Mouse (Mus musculus): ENCODE measurements around the gene Tfap2d. TPM values are rescaled to one million over a fixed set of nuclear protein-coding genes. Genes with fewer than 3 reads are reported as not detected.

Gene Tfap2d
- polyA plus RNA-seq, 1 experiment = not detected

DNA sequence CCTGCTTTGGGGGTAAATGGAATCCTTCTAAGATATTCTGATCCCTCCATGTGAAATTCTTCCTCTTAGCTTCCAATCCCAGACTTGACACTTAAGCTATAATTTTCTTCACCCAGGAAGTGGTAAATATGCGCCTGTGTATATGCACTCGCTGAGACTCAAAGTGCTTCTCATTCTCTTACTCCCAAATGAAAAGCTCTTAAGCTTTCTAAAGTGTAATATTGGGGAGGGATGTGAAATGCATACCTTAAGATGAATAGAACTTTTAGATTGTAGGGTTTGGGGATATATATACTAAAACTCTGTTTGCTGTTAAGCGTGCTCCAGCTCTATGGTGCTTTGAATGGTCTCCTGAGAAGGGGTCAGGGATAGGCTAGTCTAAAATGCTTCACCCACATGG lies 5.0 kb downstream of the Tfap2d start:
- H3K27me3 ChIP-seq (ENCODE audit: control insufficient read depth, insufficient read depth, insufficient read length) = no peaks in the 10 kb centered on the region
- no peak for TF ChIP-seq TCF12 (IDR thresholded peaks at IDR 0.05; ENCODE audit: insufficient read depth, poor library complexity, severe bottlenecking)
- no peak for TF ChIP-seq CEBPB (IDR thresholded peaks at IDR 0.05; ENCODE audit: insufficient read depth, poor library complexity, severe bottlenecking)
- TF ChIP-seq MYOG (IDR thresholded peaks at IDR 0.05; ENCODE audit: control insufficient read depth in 1 of 3, insufficient read depth in 1 of 3, insufficient read length in 2 of 3, low read depth in 2 of 3) = no peak
- TF ChIP-seq POLR2AphosphoS2 (IDR thresholded peaks at IDR 0.05; ENCODE audit: insufficient read length, low read depth) = no peak
- no peak for TF ChIP-seq USF1 (IDR thresholded peaks at IDR 0.05; ENCODE audit: low read depth)
- TF ChIP-seq E2F4 (IDR thresholded peaks at IDR 0.05; ENCODE audit: insufficient read depth) = no peak
- no peak for TF ChIP-seq TCF3 (IDR thresholded peaks at IDR 0.05; ENCODE audit: insufficient read length, low read depth)

DNA sequence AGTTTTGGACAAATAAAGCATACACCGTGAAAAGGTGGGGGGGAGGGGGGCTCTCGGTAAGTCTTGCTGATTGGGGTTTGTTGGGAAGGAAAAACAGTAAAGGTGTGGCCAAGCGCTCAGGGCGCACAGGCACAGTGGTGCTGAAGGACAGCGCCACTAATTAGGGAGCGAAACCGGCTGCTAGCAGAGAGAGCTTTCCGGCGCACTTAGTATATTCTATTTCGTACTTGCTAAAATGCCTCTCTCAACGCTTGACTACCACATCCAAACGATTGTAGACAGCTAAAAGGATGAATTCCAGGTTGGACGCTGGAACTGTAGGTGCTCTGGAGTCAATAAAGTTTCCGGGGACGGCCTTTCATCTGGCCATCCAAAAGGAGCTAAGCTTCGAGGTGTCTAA lies 6.9 kb downstream of the Tfap2d start:
- H3ac ChIP-seq (ENCODE audit: control insufficient read depth, insufficient read length) = no peak overlapping the region
- H3K27me3 ChIP-seq (ENCODE audit: control insufficient read depth, insufficient read depth, insufficient read length) = no peaks in the 10 kb centered on the region
- no peak overlapping the region for H3K4me3 ChIP-seq
- H3K4me2 ChIP-seq (ENCODE audit: low read depth) = no peak overlapping the region
- no peaks in the 10 kb centered on the region for H3K79me2 ChIP-seq (ENCODE audit: control insufficient read depth, insufficient read depth)
- no peaks in the 10 kb centered on the region for H3K36me3 ChIP-seq (ENCODE audit: control insufficient read depth, insufficient read depth)
- TF ChIP-seq REST (IDR thresholded peaks at IDR 0.05; ENCODE audit: insufficient read depth, insufficient read length) (peak; percentile 71), TCF12 (IDR thresholded peaks at IDR 0.05; ENCODE audit: insufficient read depth, poor library complexity, severe bottlenecking) (no peak)

More for the DNA sequence above, 5.0 kb downstream of the Tfap2d start:
- no peak overlapping the region for H3ac ChIP-seq (ENCODE audit: control insufficient read depth, insufficient read length)
- no peak overlapping the region for H3K4me2 ChIP-seq (ENCODE audit: low read depth)
- no peaks in the 10 kb centered on the region for H3K79me2 ChIP-seq (ENCODE audit: control insufficient read depth, insufficient read depth)
- H3K4me3 ChIP-seq = no peak overlapping the region
- no peaks in the 10 kb centered on the region for H3K36me3 ChIP-seq (ENCODE audit: control insufficient read depth, insufficient read depth)

DNA sequence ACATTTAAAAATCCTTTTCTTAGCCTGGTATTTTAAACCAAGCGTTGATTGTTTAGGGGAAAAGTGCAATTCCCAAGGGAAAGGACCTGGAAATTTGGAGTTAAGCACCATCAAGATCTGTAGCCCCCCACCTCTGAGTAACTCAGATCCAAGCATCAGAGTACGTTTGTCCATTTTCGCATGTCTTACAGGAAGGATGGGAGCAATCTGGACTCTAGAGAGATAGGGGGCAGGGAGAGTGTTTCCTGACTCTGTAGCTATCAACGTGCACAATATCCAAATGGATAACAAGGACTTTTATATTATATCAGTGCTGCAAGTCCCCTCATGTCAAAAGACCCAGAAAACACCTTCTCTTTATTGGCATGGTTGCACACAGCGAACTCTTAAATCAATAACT lies 7.4 kb downstream of the Tfap2d start:
- Histone ChIP-seq H3ac (ENCODE audit: control insufficient read depth, insufficient read length) (no peak overlapping the region), H3K79me2 (ENCODE audit: control insufficient read depth, insufficient read depth) (no peaks in the 10 kb centered on the region), H3K27me3 (ENCODE audit: control insufficient read depth, insufficient read depth, insufficient read length) (no peaks in the 10 kb centered on the region), H3K36me3 (ENCODE audit: control insufficient read depth, insufficient read depth) (no peaks in the 10 kb centered on the region), H3K4me3 (no peak overlapping the region), H3K4me2 (ENCODE audit: low read depth) (no peak overlapping the region)
- no peak for TF ChIP-seq MAX (IDR thresholded peaks at IDR 0.05; ENCODE audit: low read depth)
- no peak for TF ChIP-seq USF1 (IDR thresholded peaks at IDR 0.05; ENCODE audit: low read depth)
- no peak for TF ChIP-seq POLR2A (IDR thresholded peaks at IDR 0.05; ENCODE audit: insufficient read length, low read depth)
- no peak for TF ChIP-seq POLR2AphosphoS2 (IDR thresholded peaks at IDR 0.05; ENCODE audit: insufficient read length, low read depth)
- TF ChIP-seq CEBPB (IDR thresholded peaks at IDR 0.05; ENCODE audit: insufficient read depth, poor library complexity, severe bottlenecking) = no peak
- TF ChIP-seq REST (IDR thresholded peaks at IDR 0.05; ENCODE audit: insufficient read depth, insufficient read length) = no peak
- TF ChIP-seq TCF3 (IDR thresholded peaks at IDR 0.05; ENCODE audit: insufficient read length, low read depth) = no peak
- TF ChIP-seq TCF12 (IDR thresholded peaks at IDR 0.05; ENCODE audit: insufficient read depth, poor library complexity, severe bottlenecking) = no peak
- TF ChIP-seq MYOG (IDR thresholded peaks at IDR 0.05; ENCODE audit: control insufficient read depth in 1 of 3, insufficient read depth in 1 of 3, insufficient read length in 2 of 3, low read depth in 2 of 3) = no peak
- no peak for TF ChIP-seq MYOD1 (IDR thresholded peaks at IDR 0.05; ENCODE audit: control insufficient read depth in 1 of 3, insufficient read length in 2 of 3, low read depth in 2 of 3)
- TF ChIP-seq E2F4 (IDR thresholded peaks at IDR 0.05; ENCODE audit: insufficient read depth) = no peak
- no peak for TF ChIP-seq SRF (IDR thresholded peaks at IDR 0.05; ENCODE audit: control insufficient read depth, insufficient read length, low read depth)

DNA sequence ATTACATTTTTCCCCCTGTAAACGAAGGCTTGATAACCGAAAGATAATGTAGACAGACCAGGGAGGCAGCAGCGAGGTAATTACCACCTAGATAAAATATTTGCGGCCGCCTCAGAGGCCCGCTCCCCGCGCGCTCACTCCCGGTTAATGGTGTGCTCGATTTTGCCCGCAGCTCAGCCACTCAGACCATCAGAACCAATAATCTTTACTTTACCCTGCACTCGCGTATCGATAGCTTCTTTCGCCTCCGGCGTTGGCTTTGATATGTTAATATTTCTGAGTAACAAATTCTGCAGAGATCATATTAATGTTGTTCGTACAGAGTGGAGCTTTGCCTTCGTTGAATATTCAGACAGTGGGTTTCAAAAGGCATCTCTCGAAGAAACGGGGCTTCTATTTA lies 8.2 kb downstream of the Tfap2d start:
- no peak for TF ChIP-seq E2F4 (IDR thresholded peaks at IDR 0.05; ENCODE audit: insufficient read depth)
- TF ChIP-seq CEBPB (IDR thresholded peaks at IDR 0.05; ENCODE audit: insufficient read depth, poor library complexity, severe bottlenecking) = no peak
- TF ChIP-seq USF1 (IDR thresholded peaks at IDR 0.05; ENCODE audit: low read depth) = no peak
- TF ChIP-seq MYOD1 (IDR thresholded peaks at IDR 0.05; ENCODE audit: control insufficient read depth in 1 of 3, insufficient read length in 2 of 3, low read depth in 2 of 3) = no peak
- no peak for TF ChIP-seq POLR2A (IDR thresholded peaks at IDR 0.05; ENCODE audit: insufficient read length, low read depth)
- TF ChIP-seq TCF12 (IDR thresholded peaks at IDR 0.05; ENCODE audit: insufficient read depth, poor library complexity, severe bottlenecking) = no peak
- no peak for TF ChIP-seq POLR2AphosphoS2 (IDR thresholded peaks at IDR 0.05; ENCODE audit: insufficient read length, low read depth)
- no peak for TF ChIP-seq TCF3 (IDR thresholded peaks at IDR 0.05; ENCODE audit: insufficient read length, low read depth)
- no peak for TF ChIP-seq REST (IDR thresholded peaks at IDR 0.05; ENCODE audit: insufficient read depth, insufficient read length)
- no peak for TF ChIP-seq SRF (IDR thresholded peaks at IDR 0.05; ENCODE audit: control insufficient read depth, insufficient read length, low read depth)
- no peak for TF ChIP-seq MAX (IDR thresholded peaks at IDR 0.05; ENCODE audit: low read depth)
- TF ChIP-seq MYOG (IDR thresholded peaks at IDR 0.05; ENCODE audit: control insufficient read depth in 1 of 3, insufficient read depth in 1 of 3, insufficient read length in 2 of 3, low read depth in 2 of 3) = no peak
- Histone ChIP-seq H3K36me3 (ENCODE audit: control insufficient read depth, insufficient read depth) (no peaks in the 10 kb centered on the region), H3K4me2 (ENCODE audit: low read depth) (no peak overlapping the region), H3ac (ENCODE audit: control insufficient read depth, insufficient read length) (no peak overlapping the region), H3K27me3 (ENCODE audit: control insufficient read depth, insufficient read depth, insufficient read length) (no peaks in the 10 kb centered on the region), H3K4me3 (no peak overlapping the region), H3K79me2 (ENCODE audit: control insufficient read depth, insufficient read depth) (no peaks in the 10 kb centered on the region)

DNA sequence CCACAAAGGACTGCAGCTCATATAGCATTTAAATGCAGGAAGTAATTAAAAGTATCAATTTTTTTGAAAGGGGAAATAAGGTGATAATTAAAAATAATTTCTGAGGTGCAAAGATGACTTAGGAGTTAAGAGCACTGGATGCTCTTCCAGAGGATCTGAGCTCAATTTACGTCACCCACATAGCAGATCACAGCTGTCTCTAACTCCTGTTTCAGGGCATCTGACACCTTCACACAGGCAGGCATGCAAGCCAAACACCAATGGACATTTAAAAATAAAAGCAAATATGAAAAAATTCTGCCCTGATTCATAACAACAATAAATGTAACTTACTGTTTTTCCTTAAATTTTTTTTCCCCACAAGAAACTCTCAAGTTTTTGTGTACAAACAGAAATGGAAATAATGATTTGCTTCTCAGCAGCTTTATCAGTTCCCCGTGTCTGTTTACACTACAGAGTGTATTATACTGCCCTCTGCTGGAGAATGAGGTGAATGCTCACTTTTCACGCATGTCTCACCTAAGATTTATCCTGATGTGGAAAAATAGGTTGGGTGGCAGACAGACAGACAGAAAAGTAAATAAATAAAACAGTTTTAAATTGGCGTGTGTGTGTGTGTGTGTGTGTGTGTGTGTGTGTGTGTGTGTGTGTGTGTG lies 76.0 kb downstream of the Tfap2d start:
- Histone ChIP-seq H3ac (ENCODE audit: control insufficient read depth, insufficient read length) (no peak overlapping the region), H3K4me3 (no peak overlapping the region)

More for the DNA sequence above, 76.0 kb downstream of the Tfap2d start:
- H3K79me2 ChIP-seq (ENCODE audit: control insufficient read depth, insufficient read depth) = no peaks in the 10 kb centered on the region
- no peak overlapping the region for H3K4me2 ChIP-seq (ENCODE audit: low read depth)
- no peaks in the 10 kb centered on the region for H3K36me3 ChIP-seq (ENCODE audit: control insufficient read depth, insufficient read depth)
- TF ChIP-seq POLR2AphosphoS2 (IDR thresholded peaks at IDR 0.05; ENCODE audit: insufficient read length, low read depth) (no peak), SRF (IDR thresholded peaks at IDR 0.05; ENCODE audit: control insufficient read depth, insufficient read length, low read depth) (no peak), TCF3 (IDR thresholded peaks at IDR 0.05; ENCODE audit: insufficient read length, low read depth) (no peak), MAX (IDR thresholded peaks at IDR 0.05; ENCODE audit: low read depth) (no peak), CEBPB (IDR thresholded peaks at IDR 0.05; ENCODE audit: insufficient read depth, poor library complexity, severe bottlenecking) (no peak)
- H3K27me3 ChIP-seq (ENCODE audit: control insufficient read depth, insufficient read depth, insufficient read length) = no peaks in the 10 kb centered on the region
